Mouse (Mus musculus) liver, embryonic 14.5 days (tissue): ENCODE measurements around the gene Adam22. TPM values are rescaled to one million over a fixed set of nuclear protein-coding genes. Genes with fewer than 3 reads are reported as not detected.

Experiments used
- ATAC-seq: fragments of 200-750 bp; cut with Nextera tagmentation; 2 replicates; pipeline ENCODE4 v1.8.0; 2017; ENCODE audit warnings: moderate number of reproducible peaks, mild to moderate bottlenecking, moderate library complexity; ENCODE audit not compliant: insufficient read depth
- DNase-seq, 3 experiments: peaks; one replicate each; pipeline ENCODE4 v3.0.0-alpha.2; 2012 to 2013; ENCODE audit warnings: low read depth in 3 of 3, low spot score in 3 of 3
- H3K27ac ChIP-seq: fragments of 300-500 bp; sonication (generic); 2 replicates; pipeline ENCODE4 v1.5.1; 2014; ENCODE audit warnings: moderate library complexity, mild to moderate bottlenecking, control low read depth, inconsistent platforms
- H3K27me3 ChIP-seq: fragments of 300-500 bp; sonication (generic); 2 replicates; pipeline ENCODE4 v1.6.1; 2014; ENCODE audit warnings: mild to moderate bottlenecking, low read length, moderate library complexity; ENCODE audit not compliant: control insufficient read depth, insufficient read depth
- H3K36me3 ChIP-seq: fragments of 300-500 bp; sonication (generic); replicated peaks from 2 replicates; pipeline ENCODE4 v1.6.1; 2014; ENCODE audit warnings: low read depth; ENCODE audit not compliant: control insufficient read depth, insufficient read depth
- H3K4me1 ChIP-seq, 2 experiments: fragments of 200-500 bp in 1 of 2; fragments of 300-500 bp in 1 of 2; sonication (generic) in 1 of 2; replicated peaks; 2 replicates each; pipeline ENCODE4 v1.6.1; 2012 to 2014; ENCODE audit warnings: antibody characterized with exemption in 1 of 2, inconsistent platforms in 1 of 2, low read length in 1 of 2; ENCODE audit not compliant: control insufficient read depth in 2 of 2, insufficient read depth in 2 of 2
- H3K4me2 ChIP-seq: fragments of 300-500 bp; sonication (generic); 2 replicates; pipeline ENCODE4 v1.6.1; 2014; ENCODE audit warnings: low read depth, mild to moderate bottlenecking, control low read depth, moderate library complexity
- H3K4me3 ChIP-seq, 2 experiments: fragments of 200-500 bp in 1 of 2; fragments of 300-500 bp in 1 of 2; sonication (generic) in 1 of 2; 2 replicates each; pipeline ENCODE4 v1.5.1; 2012 to 2014; ENCODE audit warnings: low read depth in 2 of 2, low read length in 2 of 2, mild to moderate bottlenecking in 2 of 2, control low read depth in 1 of 2, inconsistent platforms in 1 of 2, moderate library complexity in 1 of 2; ENCODE audit not compliant: insufficient read depth in 1 of 2
- H3K9ac ChIP-seq: fragments of 300-500 bp; sonication (generic); replicated peaks from 2 replicates; pipeline ENCODE4 v1.6.1; 2014; ENCODE audit warnings: mild to moderate bottlenecking, control low read depth, moderate library complexity
- H3K9me3 ChIP-seq: fragments of 300-500 bp; sonication (generic); 2 replicates; pipeline ENCODE4 v1.6.1; 2016; ENCODE audit warnings: low read length, mixed read lengths; ENCODE audit not compliant: control insufficient read depth
- CTCF ChIP-seq: IDR thresholded peaks from 2 replicates; pipeline ENCODE4 v1.5.1; 2016; ENCODE audit warnings: antibody characterized with exemption, low read depth, control low read depth
- EP300 ChIP-seq: IDR thresholded peaks from 2 replicates; pipeline ENCODE4 v1.6.1; 2016; ENCODE audit warnings: antibody characterized with exemption, low read depth
- WGBS: fragments of 180-500 bp; shearing (Covaris S2); extraction: QIAGEN DNeasy Blood & Tissue Kit; methylation state at CpG from one replicate; pipeline ENCODE4 v1.1.7; 2014; ENCODE audit not compliant: insufficient replicate concordance; 5-methylcytosine and 5-hydroxymethylcytosine counted together
- polyA plus RNA-seq, 2 experiments: library from polyadenylated mRNA; depleted of rRNA in 1 of 2; stranded (reverse) in 1 of 2; unstranded in 1 of 2; fragments of >200 nt; fragmentation: Nextera tagmentation in 1 of 2; extraction: Ambion mirVana in 1 of 2; gene quantifications; 2 replicates each; pipeline versions ENCODE4 v1.2.1 to v1.2.3; 2012 to 2014

Adam22 gene
- polyA plus RNA-seq, 2 experiments: 0.13 to 0.25 TPM

DNA sequence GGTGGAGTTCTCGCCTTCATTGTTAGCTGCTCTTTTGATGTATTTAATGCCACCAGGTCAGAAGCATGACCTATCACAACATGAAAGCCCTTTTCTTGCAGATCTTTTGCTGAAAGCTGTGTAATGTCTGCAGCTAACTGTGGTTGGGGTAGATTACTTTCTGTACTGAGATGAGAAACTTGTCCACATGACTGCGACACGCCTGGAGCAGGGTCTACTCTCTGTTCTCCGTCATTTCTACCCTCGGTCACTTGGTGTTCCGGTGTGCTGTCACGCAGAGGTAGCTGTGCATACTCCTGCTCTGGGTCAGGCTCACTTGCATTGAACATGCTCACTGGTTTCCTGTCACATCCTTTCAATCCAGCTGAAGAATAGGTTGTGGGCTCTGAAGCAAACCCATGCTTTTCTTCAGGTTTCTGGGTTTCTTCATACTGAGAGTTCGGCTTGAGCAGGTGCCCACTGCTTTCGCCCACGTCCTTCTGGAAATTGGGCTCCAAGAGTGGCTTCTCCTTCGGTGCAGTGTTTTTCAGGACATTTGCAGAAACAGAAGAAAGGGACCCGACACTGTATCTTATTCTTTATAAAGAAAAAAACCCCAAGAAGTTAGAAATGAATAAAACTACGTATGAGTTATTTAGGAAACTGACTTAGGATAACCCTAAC, 29.8 kb upstream of the Adam22 start:
- Histone ChIP-seq H3K27me3 (no peaks in the 10 kb centered on the region), H3K27ac (no peak overlapping the region), H3K36me3 (peaks cover 24% of the 10 kb centered on the region), H3K4me3 (no peak overlapping the region), H3K9ac (no peak overlapping the region), H3K9me3 (no peaks in the 10 kb centered on the region), H3K4me1 (no peaks in the 10 kb centered on the region), H3K4me2 (no peak overlapping the region)
- WGBS: 88% methylated on average over 13 of the region's 13 CpGs
- DNase-seq (no peak), ATAC-seq (no peak)
- TF ChIP-seq CTCF (no peak), EP300 (no peak)

DNA sequence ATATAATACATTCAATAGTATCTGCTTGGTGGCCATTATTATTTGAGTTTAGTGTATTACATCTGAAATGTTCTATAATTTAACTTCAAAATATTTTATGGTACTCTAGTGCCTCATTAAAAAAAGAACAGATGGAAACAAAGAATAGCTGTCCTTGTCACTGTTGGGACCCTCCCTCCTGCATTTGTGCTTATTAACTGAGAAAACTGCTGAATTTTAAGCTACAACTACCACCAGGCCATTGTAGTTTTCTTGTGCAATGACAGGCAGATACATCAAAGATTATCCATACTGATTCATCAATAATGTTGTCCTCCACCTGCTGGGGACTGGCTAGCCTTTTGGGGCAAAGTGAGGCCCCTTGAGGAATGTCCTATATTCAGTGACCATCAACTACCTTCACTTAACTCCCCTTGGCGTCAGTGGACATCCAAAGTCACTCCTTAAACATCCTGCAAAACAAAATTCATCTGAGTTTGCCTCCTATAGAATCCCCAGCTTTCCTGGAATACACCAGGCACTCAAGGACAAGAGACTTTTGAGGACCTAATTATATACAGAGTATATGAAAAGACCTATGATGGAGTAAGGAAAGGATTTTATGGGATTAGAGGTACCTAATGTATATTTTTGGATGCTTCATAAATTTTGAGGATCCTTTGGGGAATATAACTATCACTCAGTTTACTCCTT, 26.1 kb upstream of the Adam22 start:
- H3K4me1 ChIP-seq: no peaks in the 10 kb centered on the region
- ATAC-seq (no peak), DNase-seq (no peak)
- no peaks in the 10 kb centered on the region for H3K9me3 ChIP-seq
- H3K9ac ChIP-seq: no peak overlapping the region
- H3K36me3 ChIP-seq: peaks cover 15% of the 10 kb centered on the region
- TF ChIP-seq EP300 (no peak), CTCF (no peak)
- 64% methylated on average over 1 of the region's 1 CpGs for WGBS
- no peak overlapping the region for H3K4me3 ChIP-seq
- no peak overlapping the region for H3K4me2 ChIP-seq
- no peak overlapping the region for H3K27ac ChIP-seq
- H3K27me3 ChIP-seq: no peaks in the 10 kb centered on the region

DNA sequence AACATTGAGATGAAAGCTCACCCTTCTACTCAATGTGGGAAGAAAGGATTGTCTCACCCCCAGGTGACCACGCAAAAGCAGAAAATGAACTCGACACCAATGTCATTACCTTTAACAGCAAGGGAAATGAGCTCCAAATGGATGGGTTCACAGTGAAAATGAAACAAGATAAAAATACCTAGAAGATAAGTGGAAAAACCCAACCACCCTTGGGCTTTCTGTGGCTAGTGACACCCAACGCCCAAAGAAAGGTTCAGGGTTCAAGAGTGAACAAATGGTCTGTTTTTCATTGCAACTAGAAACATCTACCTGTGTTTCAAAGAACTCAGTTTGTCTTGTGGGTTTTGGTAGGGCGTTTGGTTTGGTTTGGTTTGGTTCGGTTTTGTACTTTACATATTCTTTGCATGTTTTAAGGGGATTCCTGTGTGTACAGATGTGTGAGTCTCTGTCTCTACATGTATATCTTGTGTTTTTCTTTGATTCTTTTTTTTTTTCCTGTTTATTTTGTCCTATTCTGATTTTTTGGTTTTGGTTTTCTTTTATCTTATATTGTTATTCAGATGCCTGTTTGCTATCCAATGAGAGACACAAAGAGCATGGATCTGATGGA, 6.4 kb upstream of the Adam22 start:
- H3K27me3 ChIP-seq: no peaks in the 10 kb centered on the region
- H3K9ac ChIP-seq: no peak overlapping the region
- H3K9me3 ChIP-seq: no peaks in the 10 kb centered on the region
- no peak overlapping the region for H3K4me2 ChIP-seq
- no peak overlapping the region for H3K27ac ChIP-seq
- no peaks in the 10 kb centered on the region for H3K36me3 ChIP-seq
- WGBS: 53% methylated on average over 5 of the region's 5 CpGs
- no peak for TF ChIP-seq EP300
- ATAC-seq (no peak), DNase-seq (no peak)
- H3K4me3 ChIP-seq: no peak overlapping the region
- H3K4me1 ChIP-seq: no peaks in the 10 kb centered on the region

DNA sequence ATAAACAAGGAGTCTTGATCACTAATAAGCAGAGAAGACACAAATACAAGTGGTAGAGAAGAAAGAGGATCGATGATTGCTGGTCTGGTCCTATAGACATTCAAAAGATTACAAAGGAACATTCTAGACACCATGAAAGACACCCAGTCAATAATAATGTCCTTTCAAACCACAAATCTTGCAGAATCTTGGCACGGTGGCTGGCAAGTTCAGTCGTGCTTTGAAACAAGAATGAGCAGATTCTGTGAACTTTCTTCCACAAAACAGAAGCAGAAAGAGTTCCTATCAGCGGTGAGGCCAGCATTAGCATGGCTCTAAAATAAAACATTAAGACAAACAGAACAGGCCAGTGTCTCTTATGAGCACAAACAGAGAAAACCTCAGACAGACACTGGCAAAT, 5.5 kb upstream of the Adam22 start:
- TF ChIP-seq EP300 (no peak), CTCF (no peak)
- no peaks in the 10 kb centered on the region for H3K4me1 ChIP-seq
- DNase-seq (no peak), ATAC-seq (no peak)
- no peaks in the 10 kb centered on the region for H3K36me3 ChIP-seq
- 64% methylated on average over 4 of the region's 4 CpGs for WGBS
- H3K9ac ChIP-seq: no peak overlapping the region
- no peaks in the 10 kb centered on the region; the same call in 1 of the 2 replicates for H3K27me3 ChIP-seq
- H3K9me3 ChIP-seq: no peaks in the 10 kb centered on the region
- no peak overlapping the region for H3K4me2 ChIP-seq
- no peak overlapping the region for H3K4me3 ChIP-seq
- no peak overlapping the region for H3K27ac ChIP-seq

DNA sequence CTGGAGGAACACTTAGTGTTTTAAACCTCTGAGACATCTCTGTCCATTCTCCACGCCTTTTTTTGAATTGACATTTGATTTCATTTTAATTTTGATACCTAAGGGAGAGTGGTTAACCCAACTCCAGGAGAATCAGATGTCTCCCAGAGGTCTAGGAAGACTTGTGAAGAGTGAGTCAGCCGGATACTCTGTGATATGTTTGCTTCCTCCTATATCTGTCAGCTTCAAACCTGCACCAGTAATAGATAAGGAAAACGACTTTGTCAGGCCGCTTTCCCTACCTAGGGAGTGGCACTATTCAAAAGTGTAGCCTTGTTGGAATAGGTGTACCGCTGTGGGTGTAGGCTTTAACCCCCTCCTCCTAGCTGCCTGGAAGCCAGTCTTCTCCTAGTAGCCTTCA, 821 bp upstream of the Adam22 start:
- Histone ChIP-seq H3K27me3 (peaks cover 15% of the 10 kb centered on the region), H3K4me2 (no peak overlapping the region), H3K4me1 (no peaks in the 10 kb centered on the region), H3K9ac (no peak overlapping the region), H3K9me3 (no peaks in the 10 kb centered on the region), H3K4me3 (no peak overlapping the region), H3K36me3 (no peaks in the 10 kb centered on the region), H3K27ac (no peak overlapping the region)
- DNase-seq (no peak), ATAC-seq (no peak)
- 26% methylated on average over 5 of the region's 5 CpGs for WGBS
- TF ChIP-seq CTCF (no peak), EP300 (no peak)
